Mouse (Mus musculus) telencephalon, adult 2 months (tissue): ENCODE data around the gene Trp53bp2.

ENCODE experiments used
- DNase-seq: peaks from one replicate; pipeline ENCODE4 v3.0.0-alpha.2; 2011; ENCODE audit warnings: low read depth, low spot score

The Trp53bp2 gene

GRCm38 (mm10) chr1:182500224-182500623 lies 91.3 kb downstream of the Trp53bp2 start:
- DNase-seq = no peak

GRCm38 (mm10) chr1:182500843-182501242 lies 91.9 kb downstream of the Trp53bp2 start:
- DNase-seq = no peak

- no peak for DNase-seq
These were observed 92.9 kb downstream of the Trp53bp2 start for GRCm38 (mm10) chr1:182501815-182502405.

GRCm38 (mm10) chr1:182502491-182503050 lies 93.6 kb downstream of the Trp53bp2 start:
- no peak for DNase-seq

- DNase-seq = peak; percentile 33
These were observed 94.4 kb downstream of the Trp53bp2 start for GRCm38 (mm10) chr1:182503206-182503900.

- no peak for DNase-seq
These were observed 95.3 kb downstream of the Trp53bp2 start for GRCm38 (mm10) chr1:182504223-182504622.

- no peak for DNase-seq
These were observed 96.3 kb downstream of the Trp53bp2 start for GRCm38 (mm10) chr1:182505291-182505690.

GRCm38 (mm10) chr1:182506229-182506986 lies 97.4 kb downstream of the Trp53bp2 start:
- peak; percentile 45 for DNase-seq

- DNase-seq = no peak
These were observed 100.3 kb downstream of the Trp53bp2 start for GRCm38 (mm10) chr1:182509110-182509797.

GRCm38 (mm10) chr1:182511073-182511472 lies 102.1 kb downstream of the Trp53bp2 start:
- no peak for DNase-seq

- no peak for DNase-seq
These were observed 102.8 kb downstream of the Trp53bp2 start for GRCm38 (mm10) chr1:182511778-182512177.
